Mouse (Mus musculus): Measurements from ENCODE around the gene Ect2.

GRCm38 (mm10) chr3:27060441-27060840, 93.2 kb downstream of the Ect2 start:
- TF ChIP-seq CTCF (IDR thresholded peaks at IDR 0.05; ENCODE audit: low read depth, low read length) (no peak), POLR2A (IDR thresholded peaks at IDR 0.05; ENCODE audit: insufficient read depth, low read length) (no peak), EP300 (IDR thresholded peaks at IDR 0.05; ENCODE audit: insufficient read depth, low read depth, low read length) (no peak)

Data from ES-Bruce4 (cell line).